Mouse (Mus musculus) liver, embryonic 12.5 days (tissue): ENCODE data around the gene Apoa1. TPM values are rescaled to one million over a fixed set of nuclear protein-coding genes. Genes with fewer than 3 reads are reported as not detected.

ENCODE experiments used
- ATAC-seq: fragments of 200-750 bp; cut with Nextera tagmentation; 2 replicates; pipeline ENCODE4 v1.8.0; 2017; ENCODE audit warnings: moderate number of reproducible peaks, mild to moderate bottlenecking, moderate library complexity
- H3K27ac ChIP-seq: fragments of 300-500 bp; sonication (generic); 2 replicates; pipeline ENCODE4 v1.5.1; 2016; ENCODE audit warnings: mild to moderate bottlenecking
- H3K27me3 ChIP-seq: fragments of 300-500 bp; sonication (generic); replicated peaks from 2 replicates; pipeline ENCODE4 v1.6.1; 2016; ENCODE audit warnings: mild to moderate bottlenecking, moderate library complexity
- H3K36me3 ChIP-seq: fragments of 300-500 bp; sonication (generic); 2 replicates; pipeline ENCODE4 v1.6.1; 2016; ENCODE audit warnings: mild to moderate bottlenecking, moderate library complexity
- H3K4me1 ChIP-seq: fragments of 300-500 bp; sonication (generic); 2 replicates; pipeline ENCODE4 v1.6.1; 2016
- H3K4me2 ChIP-seq: fragments of 300-500 bp; sonication (generic); 2 replicates; pipeline ENCODE4 v1.6.1; 2016; ENCODE audit warnings: mild to moderate bottlenecking, moderate library complexity
- H3K4me3 ChIP-seq: fragments of 300-500 bp; sonication (generic); 2 replicates; pipeline ENCODE4 v1.5.1; 2016; ENCODE audit warnings: mild to moderate bottlenecking, moderate library complexity
- H3K9ac ChIP-seq: fragments of 300-500 bp; sonication (generic); 2 replicates; pipeline ENCODE4 v1.6.1; 2016; ENCODE audit warnings: mild to moderate bottlenecking, moderate library complexity
- H3K9me3 ChIP-seq: fragments of 300-500 bp; sonication (generic); replicated peaks from 2 replicates; pipeline ENCODE4 v1.6.1; 2016; ENCODE audit warnings: mild to moderate bottlenecking, moderate library complexity
- WGBS: fragments of 180-500 bp; shearing (Covaris S2); methylation state at CpG from one replicate; pipeline ENCODE4 v1.1.7; 2016; ENCODE audit not compliant: insufficient replicate concordance; 5-methylcytosine and 5-hydroxymethylcytosine counted together
- polyA plus RNA-seq: library from polyadenylated mRNA; unstranded; fragments of >200 nt; fragmentation: Nextera tagmentation; extraction: Ambion mirVana; gene quantifications from 2 replicates; pipeline ENCODE4 v1.2.1, GENCODE M21; 2016

Apoa1 gene
- polyA plus RNA-seq, result 1,440 and 1,454 TPM in 2 replicates

DNA sequence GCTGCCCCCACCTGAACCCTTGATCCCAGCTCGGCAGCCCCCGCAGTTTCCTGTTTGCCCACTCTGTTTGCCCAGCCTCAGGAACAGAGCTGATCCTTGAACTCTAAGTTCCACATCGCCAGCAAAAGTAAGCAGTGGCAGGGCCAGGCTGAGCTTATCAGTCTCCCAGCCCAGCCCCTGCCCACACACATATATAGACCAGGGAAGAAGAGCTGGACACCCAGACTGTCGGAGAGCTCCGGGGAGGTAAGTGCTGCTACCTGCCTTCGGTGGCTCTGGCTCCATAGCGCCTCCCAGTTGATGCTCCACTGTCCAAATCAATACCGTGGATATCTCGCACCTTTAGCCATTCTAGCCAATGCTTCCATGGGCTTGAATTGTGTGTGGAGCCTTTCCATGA, at the start of gene Apoa1:
Gene Apoa1, plus strand, starts transcription at position 90 of the 400 bp plus-strand sequence.
- Histone ChIP-seq H3K9ac (peak within 1 kb of the TSS; percentile 65; the same call in 1 of the 2 replicates), H3K4me2 (peak within 1 kb of the TSS; percentile 75)

DNA sequence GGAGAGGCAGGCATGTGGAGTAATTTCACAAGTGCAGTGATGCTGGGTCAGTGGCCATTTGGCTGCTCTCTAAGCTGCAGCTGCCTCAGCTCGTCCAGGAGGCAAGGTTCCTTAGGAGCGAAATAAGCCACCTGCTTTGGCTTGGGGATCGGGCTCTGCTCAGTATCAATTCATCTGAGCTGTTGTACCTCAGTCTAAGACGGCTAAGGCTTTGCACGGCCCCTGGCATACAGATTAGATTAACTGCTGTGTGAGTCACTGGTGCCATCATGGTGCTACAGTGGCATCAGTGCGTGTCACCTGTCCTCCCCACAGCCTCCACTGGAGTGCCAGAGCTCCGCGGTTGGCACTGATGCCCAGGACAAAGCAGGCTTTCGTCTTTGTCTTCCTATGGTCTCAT, 49.8 kb upstream of the Apoa1 start:
- Histone ChIP-seq H3K9me3 (no peaks in the 10 kb centered on the region), H3K27ac (no peak overlapping the region), H3K4me3 (no peak overlapping the region), H3K27me3 (no peaks in the 10 kb centered on the region), H3K36me3 (peaks cover 21% of the 10 kb centered on the region), H3K4me2 (no peak overlapping the region), H3K4me1 (peaks cover 32% of the 10 kb centered on the region), H3K9ac (no peak overlapping the region)
- WGBS, result 82% methylated on average over 9 of the region's 9 CpGs
- ATAC-seq, result no peak

More for the DNA sequence above, at the start of gene Apoa1:
- 42% methylated on average over 9 of the region's 9 CpGs for WGBS
- ATAC-seq, result peak; percentile 59
- H3K9me3 ChIP-seq, result no peaks in the 10 kb centered on the region
- peak within 1 kb of the TSS; percentile 55 for H3K4me3 ChIP-seq
- peaks cover 21% of the 10 kb centered on the region for H3K27me3 ChIP-seq
- H3K27ac ChIP-seq, result peak within 1 kb of the TSS; percentile 43
- H3K4me1 ChIP-seq, result peaks cover 49% of the 10 kb centered on the region
- no peaks in the 10 kb centered on the region for H3K36me3 ChIP-seq

GRCm38 (mm10) chr9:46181297-46181696, 47.1 kb upstream of the Apoa1 start:
- no peaks in the 10 kb centered on the region for H3K9me3 ChIP-seq
- H3K4me3 ChIP-seq, result no peak overlapping the region
- H3K36me3 ChIP-seq, result peaks cover 21% of the 10 kb centered on the region
- 77% methylated on average over 8 of the region's 8 CpGs for WGBS
- ATAC-seq, result no peak
- H3K27me3 ChIP-seq, result no peaks in the 10 kb centered on the region
- no peak overlapping the region for H3K9ac ChIP-seq
- no peak overlapping the region for H3K4me2 ChIP-seq
- no peak overlapping the region for H3K27ac ChIP-seq
- H3K4me1 ChIP-seq, result peaks cover 7% of the 10 kb centered on the region; the same call in 1 of the 2 replicates

DNA sequence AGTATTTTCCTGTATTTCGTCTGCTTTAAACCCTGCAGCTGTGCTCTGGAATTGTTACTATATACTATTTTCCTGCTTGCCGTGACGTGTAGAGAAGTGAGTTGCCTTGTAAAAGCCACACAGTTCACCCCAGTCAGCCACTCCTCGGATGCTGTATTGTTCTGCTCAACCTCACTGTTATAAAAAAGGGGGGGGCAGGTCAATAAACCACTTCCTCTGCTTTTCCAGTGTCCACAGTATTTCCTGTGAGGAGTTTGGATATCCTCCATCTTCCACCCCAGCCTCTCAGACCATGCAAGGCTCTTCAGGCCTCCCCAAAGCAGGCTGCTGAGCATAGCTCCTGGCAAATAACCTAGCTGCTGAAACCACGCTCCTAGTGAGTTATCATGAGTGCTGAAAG, 43.8 kb upstream of the Apoa1 start:
- Histone ChIP-seq H3K27me3 (no peaks in the 10 kb centered on the region), H3K36me3 (peaks cover 11% of the 10 kb centered on the region; the same call in 1 of the 2 replicates), H3K4me3 (no peak overlapping the region), H3K4me2 (no peak overlapping the region), H3K9me3 (no peaks in the 10 kb centered on the region), H3K4me1 (0 out of 2 replicates have a peak, but pooled peaks cover 3% of the 10 kb centered on the region), H3K27ac (no peak overlapping the region), H3K9ac (no peak overlapping the region)
- no peak for ATAC-seq
- 64% methylated on average over 5 of the region's 5 CpGs for WGBS

DNA sequence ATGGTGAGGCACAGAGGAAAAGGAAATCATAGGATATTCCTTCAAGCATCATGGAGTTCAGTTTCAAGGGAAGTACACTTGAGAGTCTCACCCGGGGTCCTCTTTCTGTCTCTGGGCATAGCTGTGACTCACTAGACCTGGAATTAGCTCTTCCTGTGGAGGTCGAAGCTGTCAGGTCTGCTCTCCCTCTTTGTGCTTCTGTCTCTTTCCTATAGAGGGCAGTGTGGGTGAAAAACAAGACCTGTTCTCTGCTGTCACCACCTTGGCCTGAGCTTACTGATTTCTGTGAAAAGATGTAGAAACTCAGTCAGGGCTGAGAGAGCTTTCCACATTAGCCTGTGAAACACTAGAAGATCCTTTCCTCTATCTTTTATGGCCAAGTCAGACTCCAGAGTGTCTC, 43.2 kb upstream of the Apoa1 start:
- Histone ChIP-seq H3K27ac (no peak overlapping the region; the same call in 1 of the 2 replicates), H3K36me3 (peaks cover 11% of the 10 kb centered on the region; the same call in 1 of the 2 replicates), H3K9me3 (no peaks in the 10 kb centered on the region), H3K27me3 (no peaks in the 10 kb centered on the region), H3K9ac (no peak overlapping the region), H3K4me3 (no peak overlapping the region), H3K4me1 (0 out of 2 replicates have a peak, but pooled peaks cover 3% of the 10 kb centered on the region), H3K4me2 (no peak overlapping the region)
- no peak for ATAC-seq
- 30% methylated on average over 2 of the region's 2 CpGs for WGBS

DNA sequence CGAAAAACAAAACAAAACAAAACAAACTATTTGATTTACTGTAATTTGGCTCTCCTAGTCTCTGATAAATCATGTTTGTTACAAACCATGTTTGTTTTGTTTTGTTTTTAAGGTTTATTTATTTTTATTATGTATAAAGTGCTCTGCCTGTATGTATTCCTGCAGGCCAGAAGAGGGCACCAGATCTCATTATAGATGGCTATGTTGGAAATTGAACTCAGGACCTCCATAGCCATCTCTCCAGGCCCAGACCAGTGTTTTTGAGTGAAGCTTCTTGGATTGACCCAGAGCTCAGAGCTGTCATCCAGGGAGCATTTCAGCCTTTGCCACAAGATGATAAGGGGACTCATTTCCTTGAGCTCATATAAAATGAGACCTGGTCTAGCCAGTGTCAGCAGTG, 42.0 kb upstream of the Apoa1 start:
- no peak for ATAC-seq
- Histone ChIP-seq H3K36me3 (peaks cover 8% of the 10 kb centered on the region; the same call in 1 of the 2 replicates), H3K9ac (no peak overlapping the region), H3K27ac (no peak overlapping the region), H3K9me3 (no peaks in the 10 kb centered on the region), H3K27me3 (no peaks in the 10 kb centered on the region), H3K4me2 (no peak overlapping the region), H3K4me1 (no peaks in the 10 kb centered on the region), H3K4me3 (no peak overlapping the region)
- WGBS, result 67% methylated on average over 1 of the region's 1 CpGs

- H3K4me2 ChIP-seq, result no peak overlapping the region
- no peak overlapping the region for H3K27ac ChIP-seq
- no peaks in the 10 kb centered on the region for H3K27me3 ChIP-seq
- ATAC-seq, result no peak
- H3K9me3 ChIP-seq, result no peaks in the 10 kb centered on the region
- H3K4me3 ChIP-seq, result no peak overlapping the region
- no peaks in the 10 kb centered on the region for H3K4me1 ChIP-seq
- no peak overlapping the region for H3K9ac ChIP-seq
- peaks cover 4% of the 10 kb centered on the region; the same call in 1 of the 2 replicates for H3K36me3 ChIP-seq
- WGBS, result 79% methylated on average over 4 of the region's 4 CpGs
Observed at GRCm38 (mm10) chr9:46188370-46188769, 40.0 kb upstream of the Apoa1 start.

GRCm38 (mm10) chr9:46188956-46189355, 39.4 kb upstream of the Apoa1 start:
- Histone ChIP-seq H3K27ac (no peak overlapping the region), H3K4me2 (no peak overlapping the region), H3K4me1 (no peaks in the 10 kb centered on the region), H3K9ac (no peak overlapping the region), H3K27me3 (no peaks in the 10 kb centered on the region), H3K36me3 (peaks cover 8% of the 10 kb centered on the region), H3K4me3 (no peak overlapping the region), H3K9me3 (no peaks in the 10 kb centered on the region)
- 85% methylated on average over 5 of the region's 5 CpGs for WGBS
- ATAC-seq, result no peak

DNA sequence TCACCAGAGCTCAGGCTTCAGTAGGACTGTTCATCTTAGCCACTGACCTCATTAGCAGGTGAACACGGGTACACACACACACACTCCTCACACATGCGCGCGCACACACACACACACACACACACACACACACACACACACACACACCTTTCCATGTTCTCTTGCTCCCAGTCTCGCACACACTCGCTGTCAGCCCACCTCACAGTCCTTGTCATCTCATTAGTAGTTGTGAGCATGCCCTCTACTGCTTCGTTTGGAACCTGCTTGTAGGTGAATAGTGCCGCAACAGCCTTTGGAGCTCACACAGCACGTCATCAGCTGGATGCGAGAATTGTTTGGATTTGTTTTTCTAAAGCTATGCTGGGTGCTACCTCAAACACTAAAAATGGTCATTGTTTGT, 39.0 kb upstream of the Apoa1 start:
- ATAC-seq, result no peak
- WGBS, result 77% methylated on average over 10 of the region's 10 CpGs

DNA sequence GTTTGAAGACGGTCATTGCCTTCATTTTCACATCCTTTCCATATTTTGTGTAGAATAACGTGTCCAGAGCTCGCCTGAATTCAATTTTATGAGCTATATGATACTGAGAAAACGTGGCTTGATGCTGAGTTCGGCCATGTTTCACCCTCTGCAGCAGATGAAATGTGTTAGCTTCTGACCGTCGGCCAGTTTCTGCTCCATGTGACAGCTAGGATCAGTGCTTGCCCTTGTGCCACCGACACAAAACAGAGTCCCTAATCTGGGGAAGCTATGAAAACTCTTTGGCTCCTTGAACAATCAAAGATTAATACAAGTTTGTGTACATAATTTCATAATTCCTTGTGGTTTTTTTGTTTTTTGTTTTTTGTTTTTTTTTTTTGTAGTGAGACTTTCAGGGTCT, 37.1 kb upstream of the Apoa1 start:
- Histone ChIP-seq H3K4me3 (no peak overlapping the region), H3K36me3 (peaks cover 31% of the 10 kb centered on the region), H3K27me3 (no peaks in the 10 kb centered on the region), H3K9me3 (no peaks in the 10 kb centered on the region), H3K4me1 (peaks cover 2% of the 10 kb centered on the region; the same call in 1 of the 2 replicates), H3K9ac (no peak overlapping the region), H3K27ac (no peak overlapping the region), H3K4me2 (no peak overlapping the region)
- 70% methylated on average over 8 of the region's 8 CpGs for WGBS
- ATAC-seq, result no peak

More for the DNA sequence above, 39.0 kb upstream of the Apoa1 start:
- Histone ChIP-seq H3K4me3 (no peak overlapping the region), H3K4me2 (no peak overlapping the region), H3K9ac (no peak overlapping the region), H3K4me1 (no peaks in the 10 kb centered on the region), H3K27me3 (no peaks in the 10 kb centered on the region), H3K36me3 (peaks cover 12% of the 10 kb centered on the region), H3K9me3 (no peaks in the 10 kb centered on the region), H3K27ac (no peak overlapping the region)

DNA sequence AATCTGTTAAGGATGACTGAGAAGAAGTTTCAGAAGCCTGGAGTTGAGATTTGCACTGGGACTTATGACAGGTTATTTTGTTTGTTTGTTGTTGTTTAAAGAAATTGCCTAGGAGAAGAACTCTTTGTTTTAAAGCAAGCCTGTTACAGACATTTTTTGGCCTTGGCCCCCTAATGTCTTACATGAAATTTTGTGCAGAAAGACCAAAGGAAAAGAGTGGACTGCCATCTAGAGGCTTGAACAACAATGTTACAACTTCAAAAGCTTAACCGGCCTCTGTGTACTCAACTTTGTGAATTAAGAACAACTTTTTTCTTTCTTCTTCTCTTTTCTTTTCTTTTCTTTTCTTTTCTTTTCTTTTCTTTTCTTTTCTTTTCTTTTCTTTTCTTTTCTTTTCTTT, 36.7 kb upstream of the Apoa1 start:
- no peak overlapping the region for H3K4me2 ChIP-seq
- H3K4me1 ChIP-seq, result peaks cover 6% of the 10 kb centered on the region
- H3K36me3 ChIP-seq, result peaks cover 35% of the 10 kb centered on the region
- no peaks in the 10 kb centered on the region for H3K27me3 ChIP-seq
- H3K27ac ChIP-seq, result no peak overlapping the region
- H3K9me3 ChIP-seq, result no peaks in the 10 kb centered on the region
- no peak overlapping the region for H3K9ac ChIP-seq
- 67% methylated on average over 1 of the region's 1 CpGs for WGBS
- H3K4me3 ChIP-seq, result no peak overlapping the region
- no peak for ATAC-seq

GRCm38 (mm10) chr9:46192642-46193041, 35.7 kb upstream of the Apoa1 start:
- H3K27me3 ChIP-seq, result no peaks in the 10 kb centered on the region
- 84% methylated on average over 6 of the region's 6 CpGs for WGBS
- ATAC-seq, result no peak
- no peak overlapping the region for H3K9ac ChIP-seq
- H3K4me1 ChIP-seq, result peaks cover 15% of the 10 kb centered on the region
- H3K27ac ChIP-seq, result no peak overlapping the region
- H3K36me3 ChIP-seq, result peaks cover 42% of the 10 kb centered on the region
- H3K4me2 ChIP-seq, result no peak overlapping the region
- no peak overlapping the region for H3K4me3 ChIP-seq
- H3K9me3 ChIP-seq, result no peaks in the 10 kb centered on the region

GRCm38 (mm10) chr9:46194809-46195208, 33.6 kb upstream of the Apoa1 start:
- no peaks in the 10 kb centered on the region for H3K9me3 ChIP-seq
- no peak overlapping the region for H3K9ac ChIP-seq
- WGBS, result 71% methylated on average over 9 of the region's 9 CpGs
- peaks cover 20% of the 10 kb centered on the region for H3K4me1 ChIP-seq
- no peak overlapping the region for H3K4me2 ChIP-seq
- no peak for ATAC-seq
- no peak overlapping the region for H3K4me3 ChIP-seq
- H3K36me3 ChIP-seq, result peaks cover 62% of the 10 kb centered on the region
- H3K27me3 ChIP-seq, result no peaks in the 10 kb centered on the region
- no peak overlapping the region for H3K27ac ChIP-seq
